Mouse (Mus musculus) CH12.LX (cell line): ENCODE measurements at regions not wholly inside any gene's neighbourhood (a gene's known extent, or its start where the extent isn't known, plus 50 kb on each side); places are given as distances from the start of the nearest gene placed in this dataset.

Experiments used
- DNase-seq: peaks from one replicate; pipeline ENCODE4 v3.0.0-alpha.2; 2013; ENCODE audit errors: extremely low read depth
- H3K27ac ChIP-seq: 2 replicates; pipeline ENCODE4 v1.5.1; 2012; ENCODE audit warnings: low read depth, mild to moderate bottlenecking, control low read depth, moderate library complexity; ENCODE audit not compliant: insufficient read depth
- H3K27me3 ChIP-seq: replicated peaks from 2 replicates; pipeline ENCODE3; 2012; ENCODE audit warnings: inconsistent platforms
- H3K36me3 ChIP-seq, 2 experiments: replicated peaks in 1 of 2; 2 replicates each; pipeline versions ENCODE3 to v1.6.1; 2012; ENCODE audit warnings: inconsistent platforms in 1 of 2, low read length in 1 of 2, mild to moderate bottlenecking in 1 of 2, mixed read lengths in 1 of 2, moderate library complexity in 1 of 2; ENCODE audit not compliant: control insufficient read depth in 1 of 2, insufficient read depth in 1 of 2
- H3K4me1 ChIP-seq, 2 experiments: 2 replicates each; pipeline ENCODE4 v1.6.1; 2012; ENCODE audit warnings: inconsistent platforms in 1 of 2, moderate library complexity in 1 of 2; ENCODE audit not compliant: insufficient read depth in 2 of 2, control insufficient read depth in 1 of 2
- H3K4me2 ChIP-seq: 2 replicates; pipeline ENCODE4 v1.6.1; 2012; ENCODE audit warnings: low read depth, mild to moderate bottlenecking, control low read depth; ENCODE audit not compliant: poor library complexity, insufficient read depth, severe bottlenecking
- H3K4me3 ChIP-seq, 3 experiments: fragments of 150-350 bp in 1 of 3; sonication (generic) in 1 of 3; replicated peaks in 1 of 3; 2 replicates each; pipeline versions ENCODE3 to v1.5.1; 2011 to 2012; ENCODE audit warnings: low read depth in 2 of 3, low read length in 2 of 3, mild to moderate bottlenecking in 2 of 3, moderate library complexity in 2 of 3, control low read depth in 1 of 3, improper control_type of control experiment in 1 of 3, inconsistent platforms in 1 of 3, mixed read lengths in 1 of 3; ENCODE audit not compliant: poor library complexity in 1 of 3
- H3K79me2 ChIP-seq: replicated peaks from 2 replicates; pipeline ENCODE4 v1.6.1; 2012; ENCODE audit warnings: mild to moderate bottlenecking, moderate library complexity; ENCODE audit not compliant: control insufficient read depth, poor library complexity, insufficient read depth, severe bottlenecking; ENCODE audit errors: extremely low read depth
- H3K9ac ChIP-seq: 2 replicates; pipeline ENCODE4 v1.6.1; 2012; ENCODE audit warnings: low read depth, mild to moderate bottlenecking, control low read depth, moderate library complexity; ENCODE audit not compliant: insufficient read depth
- H3K9me3 ChIP-seq: replicated peaks from 2 replicates; pipeline ENCODE3; 2012; ENCODE audit warnings: low read length, inconsistent platforms, mixed read lengths
- BHLHE40 ChIP-seq: IDR thresholded peaks from 2 replicates; pipeline ENCODE4 v1.6.1; 2011; ENCODE audit warnings: mild to moderate bottlenecking, low read depth, low read length, improper control_type of control experiment
- CHD1 ChIP-seq: IDR thresholded peaks from 2 replicates; pipeline ENCODE4 v1.6.1; 2012; ENCODE audit warnings: low read depth, low read length, improper control_type of control experiment, inconsistent platforms
- CHD2 ChIP-seq: IDR thresholded peaks from 2 replicates; pipeline ENCODE4 v1.6.1; 2011; ENCODE audit warnings: low read length, improper control_type of control experiment
- CTCF ChIP-seq, 2 experiments: IDR thresholded peaks in 1 of 2; conservative IDR thresholded peaks in 1 of 2; 2 replicates each; pipeline ENCODE4 v1.5.1; 2011 to 2012; ENCODE audit warnings: low read depth in 2 of 2, low read length in 2 of 2, improper control_type of control experiment in 1 of 2, inconsistent platforms in 1 of 2, mild to moderate bottlenecking in 1 of 2, moderate library complexity in 1 of 2
- EP300 ChIP-seq: IDR thresholded peaks from 2 replicates; pipeline ENCODE4 v1.6.1; 2011; ENCODE audit warnings: low read length, improper control_type of control experiment
- ETS1 ChIP-seq: conservative IDR thresholded peaks from 2 replicates; pipeline ENCODE4 v1.6.1; 2012; ENCODE audit warnings: low read depth, mild to moderate bottlenecking, inconsistent platforms, low read length, improper control_type of control experiment, moderate library complexity
- GABPA ChIP-seq: IDR thresholded peaks from 2 replicates; pipeline ENCODE4 v1.6.1; 2012; ENCODE audit warnings: low read depth, low read length, improper control_type of control experiment, inconsistent platforms; ENCODE audit not compliant: insufficient replicate concordance
- HCFC1 ChIP-seq: IDR thresholded peaks from 2 replicates; pipeline ENCODE4 v1.6.1; 2012; ENCODE audit warnings: low read depth, mild to moderate bottlenecking, inconsistent platforms, low read length, improper control_type of control experiment
- JUN ChIP-seq: IDR thresholded peaks from 2 replicates; pipeline ENCODE4 v1.6.1; 2011; ENCODE audit warnings: low read depth, mild to moderate bottlenecking, low read length, improper control_type of control experiment, moderate library complexity; ENCODE audit not compliant: insufficient read depth
- JUND ChIP-seq: conservative IDR thresholded peaks from 2 replicates; pipeline ENCODE4 v1.6.1; 2011; ENCODE audit warnings: low read depth, low read length, improper control_type of control experiment
- KAT2A ChIP-seq: IDR thresholded peaks from 2 replicates; pipeline ENCODE4 v1.6.1; 2012; ENCODE audit warnings: low read length, improper control_type of control experiment, inconsistent platforms; ENCODE audit not compliant: insufficient replicate concordance
- MAFK ChIP-seq: IDR thresholded peaks from 2 replicates; pipeline ENCODE4 v1.6.1; 2011; ENCODE audit warnings: low read length, improper control_type of control experiment; ENCODE audit not compliant: insufficient replicate concordance
- MAX ChIP-seq: IDR thresholded peaks from 2 replicates; pipeline ENCODE4 v1.6.1; 2011; ENCODE audit warnings: low read length, improper control_type of control experiment
- MAZ ChIP-seq: IDR thresholded peaks from 2 replicates; pipeline ENCODE4 v1.6.1; 2012; ENCODE audit warnings: low read depth, mild to moderate bottlenecking, inconsistent platforms, low read length, improper control_type of control experiment, moderate library complexity
- MEF2A ChIP-seq: IDR thresholded peaks from 2 replicates; pipeline ENCODE4 v1.6.1; 2014; ENCODE audit warnings: low read depth, mild to moderate bottlenecking, inconsistent platforms, low read length, improper control_type of control experiment, borderline replicate concordance
- MYC ChIP-seq: IDR thresholded peaks from 2 replicates; pipeline ENCODE4 v1.6.1; 2011; ENCODE audit warnings: low read depth, mild to moderate bottlenecking, improper control_type of control experiment, low read length
- NELFE ChIP-seq: IDR thresholded peaks from 2 replicates; pipeline ENCODE4 v1.6.1; 2011; ENCODE audit warnings: low read depth, low read length, improper control_type of control experiment
- PAX5 ChIP-seq: IDR thresholded peaks from 2 replicates; pipeline ENCODE4 v1.6.1; 2012; ENCODE audit warnings: low read length, inconsistent platforms, mixed read lengths
- POLR2AphosphoS2 ChIP-seq: IDR thresholded peaks from 2 replicates; pipeline ENCODE4 v1.6.1; 2011; ENCODE audit warnings: low read depth, low read length, improper control_type of control experiment
- RAD21 ChIP-seq: IDR thresholded peaks from 2 replicates; pipeline ENCODE4 v1.6.1; 2011; ENCODE audit warnings: low read depth, mild to moderate bottlenecking, low read length, improper control_type of control experiment, moderate library complexity
- SIN3A ChIP-seq: IDR thresholded peaks from 2 replicates; pipeline ENCODE4 v1.6.1; 2012; ENCODE audit warnings: low read length, improper control_type of control experiment, inconsistent platforms
- TBP ChIP-seq: conservative IDR thresholded peaks from 2 replicates; pipeline ENCODE4 v1.6.1; 2011; ENCODE audit warnings: low read depth, low read length, improper control_type of control experiment
- USF1 ChIP-seq: IDR thresholded peaks from 2 replicates; pipeline ENCODE4 v1.6.1; 2014; ENCODE audit warnings: low read depth, mild to moderate bottlenecking, inconsistent platforms, low read length, improper control_type of control experiment
- USF2 ChIP-seq: conservative IDR thresholded peaks from 2 replicates; pipeline ENCODE4 v1.6.1; 2011; ENCODE audit warnings: low read depth, low read length, improper control_type of control experiment
- ZMIZ1 ChIP-seq: IDR thresholded peaks from 2 replicates; pipeline ENCODE4 v1.6.1; 2012; ENCODE audit warnings: low read depth, mild to moderate bottlenecking, inconsistent platforms, low read length, improper control_type of control experiment
- ZNF384 ChIP-seq: IDR thresholded peaks from 2 replicates; pipeline ENCODE4 v1.6.1; 2012; ENCODE audit warnings: low read depth, low read length, improper control_type of control experiment, inconsistent platforms
- dilution Hi-C: fragments of 300-500 bp; cut with MboI; formaldehyde crosslinking; loops from 2 replicates; pipeline ENCODE4 v1.14.3; 2020; ENCODE audit warnings: low sequenced_read_pairs; ENCODE audit not compliant: extremely low pct_unique_long_range_greater_than_20kb, extremely low pct_ligation_motif_present
- in situ Hi-C: fragments of 300-500 bp; cut with MboI; formaldehyde crosslinking; loops from 3 replicates; pipeline ENCODE4 v1.14.3; 2019; ENCODE audit warnings: low sequenced_read_pairs, low pct_ligation_motif_present, low pct_unique_long_range_greater_than_20kb, mixed read lengths

GRCm38 (mm10) chr13:69303316-69303715, 230.2 kb upstream of the Nsun2 start:
- H3K4me2 ChIP-seq, result no peak overlapping the region
- no peaks in the 10 kb centered on the region for H3K36me3 ChIP-seq
- H3K4me3 ChIP-seq, result no peak overlapping the region
- H3K27ac ChIP-seq, result no peak overlapping the region
- in situ Hi-C loops, result no loop called here
- no peak overlapping the region for H3K9ac ChIP-seq
- no peak for DNase-seq
- H3K79me2 ChIP-seq, result no peaks in the 10 kb centered on the region
- H3K4me1 ChIP-seq, result no peaks in the 10 kb centered on the region
- dilution Hi-C loops, result no loop called here
- TF ChIP-seq ZMIZ1, result no peak
- no peak for TF ChIP-seq USF1
- no peak for TF ChIP-seq CHD2
- TF ChIP-seq RAD21, result no peak
- no peak for TF ChIP-seq EP300
- TF ChIP-seq MAFK, result no peak
- TF ChIP-seq PAX5, result no peak
- no peaks in the 10 kb centered on the region for H3K27me3 ChIP-seq
- H3K9me3 ChIP-seq, result peaks cover 21% of the 10 kb centered on the region

- Histone ChIP-seq H3K9ac (no peak overlapping the region), H3K4me2 (no peak overlapping the region), H3K9me3 (peaks cover 30% of the 10 kb centered on the region), H3K79me2 (no peaks in the 10 kb centered on the region), H3K36me3 (no peaks in the 10 kb centered on the region), H3K4me3 (no peak overlapping the region), H3K27me3 (no peaks in the 10 kb centered on the region), H3K4me1 (no peaks in the 10 kb centered on the region), H3K27ac (no peak overlapping the region)
- in situ Hi-C loops (no loop called here), dilution Hi-C loops (no loop called here)
- DNase-seq, result no peak
- TF ChIP-seq MAX (no peak), ZNF384 (no peak), CTCF (conservative IDR thresholded peaks at IDR 0.05 in 1 of 2, IDR thresholded peaks at IDR 0.05 in 1 of 2; ENCODE audit: low read depth in 2 of 2, low read length in 2 of 2) (no peak), USF2 (no peak), BHLHE40 (no peak), JUND (no peak), CHD1 (no peak), MAZ (no peak), HCFC1 (no peak), GABPA (no peak), RAD21 (no peak), MYC (no peak), SIN3A (no peak), NELFE (no peak), POLR2AphosphoS2 (no peak), TBP (no peak), JUN (no peak), MEF2A (no peak), KAT2A (no peak), ETS1 (no peak)
These were observed 203.0 kb upstream of the Nsun2 start for GRCm38 (mm10) chr13:69330412-69331000.
